Mouse (Mus musculus) megakaryocyte-erythroid progenitor cell, adult 5 weeks (primary cell): ENCODE results near the gene Acsl1. TPM values are rescaled to one million over a fixed set of nuclear protein-coding genes. Genes with fewer than 3 reads are reported as not detected.

Experiments
- polyA plus RNA-seq: library from polyadenylated mRNA; stranded (reverse); fragments of >175 nt; gene quantifications from 2 replicates; pipeline ENCODE4 v1.2.3, GENCODE M21; 2012

The Acsl1 gene
- polyA plus RNA-seq = 19.4 and 20.3 TPM in 2 replicates

DNA sequence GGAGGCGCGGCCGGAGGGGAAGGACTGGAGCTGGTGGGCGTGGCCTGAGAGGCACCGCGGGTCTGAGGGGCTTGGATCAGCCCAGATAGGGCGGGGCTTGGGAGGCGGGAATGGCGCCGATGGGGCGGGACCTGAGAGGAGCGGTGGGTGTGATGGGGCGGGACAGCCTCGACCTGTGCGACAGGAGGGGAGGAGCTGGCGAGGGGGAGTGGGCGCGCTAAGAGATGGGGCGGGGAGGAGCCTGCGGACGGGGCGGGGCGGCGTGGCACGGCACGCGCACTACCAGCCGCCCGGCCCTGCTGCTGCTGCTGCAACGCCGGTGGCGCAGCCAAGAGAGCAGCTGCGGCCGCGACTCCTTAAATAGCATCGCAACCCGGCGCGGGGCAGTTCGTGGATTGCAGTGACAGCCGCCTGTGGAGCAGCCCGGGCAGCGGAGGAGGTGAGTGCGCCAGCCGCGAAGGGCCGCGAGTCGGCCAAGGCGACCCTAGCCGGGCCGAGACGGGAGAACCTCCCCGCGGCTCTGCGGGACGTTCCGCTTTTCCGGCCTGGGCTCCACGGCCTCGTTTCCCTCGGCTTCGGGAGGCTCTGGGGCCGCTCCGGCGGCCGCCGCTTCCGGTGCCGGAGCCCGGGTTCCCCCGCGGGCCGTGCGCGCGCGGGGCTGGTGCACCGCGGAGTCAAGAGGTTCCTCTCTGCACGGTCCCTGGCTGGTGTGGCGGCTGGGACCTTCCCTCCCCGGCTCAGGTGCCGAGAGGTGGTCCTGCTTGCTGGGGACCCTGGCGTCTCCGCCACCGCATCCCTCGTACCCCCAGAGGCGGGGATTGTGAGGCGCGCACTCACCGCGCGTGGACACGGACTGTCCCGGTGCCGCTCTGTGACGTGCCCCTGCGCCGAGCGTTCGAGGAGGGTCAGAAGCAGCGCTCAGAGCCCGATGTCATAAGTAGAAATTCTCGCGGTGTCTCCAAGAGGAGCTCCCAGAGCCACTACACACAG is at the start of gene Acsl1:
Gene Acsl1 (plus strand): TSS at position 246 of the 990 bp plus-strand sequence.

DNA sequence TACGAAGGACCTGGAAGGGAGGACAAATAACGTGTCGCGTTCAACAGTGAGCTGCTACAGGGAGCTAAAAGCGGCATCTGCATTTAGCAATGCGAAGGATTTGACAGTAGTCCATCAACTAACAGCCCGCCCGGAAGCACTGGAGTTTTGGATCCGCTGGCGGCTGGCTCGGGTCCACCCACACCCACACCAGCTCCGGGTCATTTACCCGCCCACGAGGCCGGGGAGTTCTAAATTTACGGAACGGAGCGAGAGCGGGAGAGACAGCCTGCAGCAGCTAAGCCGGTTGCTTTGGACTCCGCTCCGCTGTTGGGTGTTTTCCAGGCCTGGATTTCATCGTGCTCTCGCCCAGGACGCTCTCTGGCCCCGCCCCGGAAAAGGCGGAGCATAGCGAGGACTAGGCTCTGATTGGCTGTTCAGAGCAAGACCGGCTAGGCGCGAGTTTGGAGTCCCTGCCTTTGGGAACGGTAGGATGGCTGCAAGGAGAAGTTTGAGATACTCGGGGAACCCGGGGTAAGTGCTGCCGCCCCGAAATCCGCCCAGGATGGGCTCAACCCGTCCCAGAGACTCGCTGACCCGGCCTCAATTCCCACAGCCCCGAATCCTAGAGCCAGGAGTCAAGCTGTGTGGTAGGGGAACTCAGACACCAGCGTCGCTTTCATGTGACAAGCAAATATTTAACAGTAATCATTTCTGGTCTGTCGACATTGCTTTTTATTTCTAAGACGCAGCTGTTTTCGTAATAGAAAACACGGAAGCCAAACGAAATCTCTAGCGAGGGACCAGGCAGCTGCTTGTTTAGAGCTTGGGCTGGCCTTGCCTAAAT is 81.0 kb downstream of the Acsl1 start, which contains the start of gene Cenpu:
Gene Cenpu (plus strand): TSS at position 414 of the 826 bp plus-strand sequence.

Other genes starting within 250 kb of the Acsl1 start
- gene Helt, start 176.4 kb upstream of the Acsl1 start, polyA plus RNA-seq = not detected in 2 replicates
- 9.5 and 12.8 TPM in 2 replicates for gene Cenpu, start 81.0 kb downstream of the Acsl1 start, polyA plus RNA-seq
- gene Primpol, start 146.2 kb downstream of the Acsl1 start, polyA plus RNA-seq = 0.91 and 2.1 TPM in 2 replicates
- gene Casp3, start 146.3 kb downstream of the Acsl1 start, polyA plus RNA-seq = 11.0 and 18.4 TPM in 2 replicates